Mouse (Mus musculus): ENCODE data around the gene Ndufb6.

- TF ChIP-seq GATA1 (IDR thresholded peaks at IDR 0.05; ENCODE audit: borderline replicate concordance, low read length) = no peak
- no peak for TF ChIP-seq FLI1 (IDR thresholded peaks at IDR 0.05; ENCODE audit: low read length)
These were observed 38.2 kb upstream of the Ndufb6 start for GRCm38 (mm10) chr4:40317404-40317803.
